Mouse (Mus musculus) A20 (cell line): Measurements from ENCODE around the gene Nrxn3.

Experiments
- DNase-seq: peaks from one replicate; pipeline ENCODE4 v3.0.0-alpha.2; 2011; ENCODE audit warnings: low read depth, low spot score

Gene Nrxn3

GRCm38 (mm10) chr12:89933630-89934029, 1211.0 kb downstream of the Nrxn3 start:
- no peak for DNase-seq

GRCm38 (mm10) chr12:89940746-89941145, 1218.1 kb downstream of the Nrxn3 start:
- DNase-seq: no peak

DNA sequence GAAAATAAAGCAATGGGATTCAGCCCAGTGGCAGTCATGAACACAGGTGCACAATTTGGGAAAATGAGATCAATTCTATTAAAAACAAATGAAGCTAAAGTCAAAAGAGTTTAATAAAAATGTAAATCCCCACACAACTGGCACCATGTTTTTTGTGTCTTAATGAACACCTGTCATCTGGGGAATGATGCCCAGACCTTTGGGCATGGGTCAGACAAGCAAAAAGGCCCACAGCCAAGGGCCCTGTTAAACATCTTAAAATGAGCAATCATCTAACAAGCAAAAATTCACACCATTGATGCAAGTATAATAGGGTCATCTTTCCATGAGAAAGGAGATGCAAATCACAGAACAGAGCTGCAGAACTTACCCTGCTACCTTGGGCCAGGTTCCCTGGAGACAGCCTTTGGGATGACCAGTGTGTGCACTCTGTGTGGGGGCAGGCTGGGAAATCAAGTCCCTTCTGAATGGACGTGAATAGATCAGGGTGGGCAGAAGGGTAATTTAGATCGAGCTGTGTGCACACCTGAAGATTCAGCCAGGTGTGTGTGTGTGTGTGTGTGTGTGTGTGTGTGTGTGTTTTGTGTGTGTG, 1223.3 kb downstream of the Nrxn3 start:
- DNase-seq: no peak

DNA sequence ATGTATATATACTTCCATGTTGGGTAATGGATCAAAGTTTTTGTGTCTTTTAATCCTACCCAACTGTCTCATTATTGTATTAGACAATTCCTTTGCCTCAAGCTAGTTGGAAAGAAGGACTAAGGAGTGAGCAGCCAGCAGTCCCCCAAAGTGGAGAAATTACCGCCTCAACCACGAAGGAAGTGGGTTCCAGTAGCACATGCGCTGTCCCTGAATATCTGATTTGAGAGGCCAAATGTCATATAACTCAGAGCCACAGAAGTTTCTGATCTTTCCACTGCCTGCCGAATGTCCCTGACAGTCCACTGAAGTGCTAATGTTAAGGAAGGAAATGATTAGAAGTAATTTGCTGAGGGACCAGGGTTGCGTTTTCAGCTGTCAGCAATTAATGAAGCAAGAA, 1223.8 kb downstream of the Nrxn3 start:
- no peak for DNase-seq

- no peak for DNase-seq
Measured at GRCm38 (mm10) chr12:89953237-89953636, 1230.6 kb downstream of the Nrxn3 start.

GRCm38 (mm10) chr12:89953649-89954048, 1231.0 kb downstream of the Nrxn3 start:
- no peak for DNase-seq

GRCm38 (mm10) chr12:89954441-89955070, 1231.9 kb downstream of the Nrxn3 start:
- DNase-seq: no peak

DNA sequence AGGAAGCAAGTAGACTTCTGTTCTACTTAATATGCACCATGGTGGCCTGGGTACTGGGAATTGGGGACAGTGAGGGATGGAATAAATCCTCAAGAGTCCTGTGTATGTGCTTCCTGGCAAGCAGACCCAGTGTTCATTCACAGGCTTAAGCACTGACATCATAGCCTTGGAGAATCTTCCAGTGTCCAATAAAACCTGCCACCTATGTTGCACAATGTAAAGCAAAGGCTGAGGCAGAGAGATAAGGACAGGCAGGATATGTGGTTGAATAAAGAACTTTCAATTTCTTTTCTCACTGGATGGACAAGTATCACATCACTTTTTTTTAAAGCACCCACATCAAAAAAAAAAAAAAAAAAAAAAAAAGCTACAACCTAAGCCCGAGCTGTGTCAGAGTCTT, 1240.4 kb downstream of the Nrxn3 start:
- no peak for DNase-seq

GRCm38 (mm10) chr12:89976648-89977047, 1254.0 kb downstream of the Nrxn3 start:
- no peak for DNase-seq

DNA sequence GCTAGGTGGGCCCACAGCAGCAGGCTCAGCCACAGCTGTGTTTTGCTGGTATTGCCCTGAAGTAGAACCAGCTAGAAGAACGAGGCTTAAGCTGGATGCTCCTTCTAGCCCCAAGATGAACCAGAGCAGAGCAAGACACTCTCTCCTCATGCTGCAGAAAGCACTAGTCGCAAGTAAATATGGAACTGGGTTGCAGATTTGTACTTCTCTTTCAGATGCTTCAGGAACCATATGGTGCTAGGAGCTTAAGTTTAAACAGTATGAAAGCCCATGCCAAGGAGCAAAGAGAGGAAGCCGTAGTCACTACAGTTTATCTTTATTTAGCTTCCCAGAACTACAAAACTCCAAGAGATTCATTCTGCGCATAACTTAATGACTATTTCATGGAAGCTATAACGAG, 1254.8 kb downstream of the Nrxn3 start:
- no peak for DNase-seq

DNA sequence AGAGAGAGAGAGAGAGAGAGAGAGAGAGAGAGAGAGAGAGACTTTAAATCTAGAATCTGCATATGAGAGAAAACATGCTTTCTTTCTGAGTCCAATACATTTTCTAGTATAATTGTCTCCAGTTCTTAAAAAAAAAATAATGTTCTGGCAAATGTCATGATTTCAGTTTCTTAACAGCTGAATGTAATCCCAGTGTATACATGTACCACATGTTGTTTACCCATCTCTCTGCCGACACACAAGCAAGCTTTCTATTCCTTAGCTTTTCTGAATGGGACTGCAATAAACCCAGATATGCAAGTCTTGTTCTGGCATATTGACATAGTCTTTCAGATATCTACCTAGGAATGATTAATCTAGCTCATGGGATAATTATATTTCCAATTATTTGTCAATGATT, 1256.5 kb downstream of the Nrxn3 start:
- no peak for DNase-seq

DNA sequence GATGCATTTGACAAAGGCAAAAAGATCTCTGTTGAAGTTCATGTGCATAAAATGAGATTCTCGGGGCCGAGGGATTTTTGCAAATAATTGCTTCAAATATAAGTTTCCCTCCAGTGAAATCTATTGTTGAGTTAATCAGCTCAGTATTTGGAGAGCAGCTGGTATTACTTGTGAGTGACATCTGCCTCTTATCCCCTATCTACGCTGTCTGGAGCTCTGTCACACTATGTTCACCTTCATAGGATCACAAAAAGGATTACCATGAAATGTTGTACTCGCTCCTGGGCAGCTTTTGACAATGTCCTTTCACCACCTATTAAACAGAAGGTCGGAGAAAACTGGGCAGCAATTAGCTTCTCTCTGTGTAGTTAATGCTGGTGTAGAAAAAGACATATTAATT, 1259.8 kb downstream of the Nrxn3 start:
- no peak for DNase-seq

DNA sequence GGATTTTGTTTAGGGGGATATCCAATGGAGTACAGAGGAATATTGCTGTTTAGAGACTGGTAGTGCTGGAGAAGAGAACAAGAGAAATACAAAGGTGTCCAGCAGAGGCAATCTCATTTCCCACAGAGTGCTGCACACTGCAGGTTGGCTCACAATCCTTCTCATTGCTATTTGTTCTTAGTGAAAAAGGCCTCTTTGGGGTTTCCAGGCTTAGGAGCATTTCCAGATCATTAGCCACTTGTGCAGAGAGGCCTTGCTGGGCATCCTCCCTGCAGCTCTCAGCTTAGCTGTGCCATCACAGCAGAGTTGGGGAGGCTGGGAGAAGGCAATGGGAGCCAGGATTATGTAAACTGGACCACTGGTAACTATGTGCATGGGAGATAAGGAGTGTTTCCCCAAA, 1260.7 kb downstream of the Nrxn3 start:
- DNase-seq: no peak

DNA sequence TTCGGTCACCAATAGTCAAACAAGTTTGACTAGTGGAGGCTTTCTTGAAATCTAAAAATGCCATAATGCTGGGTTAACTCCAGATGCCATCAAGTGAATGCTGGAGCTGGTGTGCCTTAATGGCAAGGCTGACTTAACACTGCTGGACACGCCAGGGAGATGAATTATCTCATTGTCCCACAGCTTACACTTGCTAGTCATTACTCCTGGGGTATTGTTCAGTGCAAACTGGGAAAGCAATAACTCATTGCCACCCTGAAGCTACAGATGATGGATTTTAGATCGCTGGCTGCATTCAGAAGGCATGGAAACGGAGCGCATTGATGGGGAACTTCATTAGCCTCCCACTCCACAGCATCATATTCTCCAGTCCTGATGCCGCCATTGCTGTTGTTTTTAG, 1263.5 kb downstream of the Nrxn3 start:
- no peak for DNase-seq

DNA sequence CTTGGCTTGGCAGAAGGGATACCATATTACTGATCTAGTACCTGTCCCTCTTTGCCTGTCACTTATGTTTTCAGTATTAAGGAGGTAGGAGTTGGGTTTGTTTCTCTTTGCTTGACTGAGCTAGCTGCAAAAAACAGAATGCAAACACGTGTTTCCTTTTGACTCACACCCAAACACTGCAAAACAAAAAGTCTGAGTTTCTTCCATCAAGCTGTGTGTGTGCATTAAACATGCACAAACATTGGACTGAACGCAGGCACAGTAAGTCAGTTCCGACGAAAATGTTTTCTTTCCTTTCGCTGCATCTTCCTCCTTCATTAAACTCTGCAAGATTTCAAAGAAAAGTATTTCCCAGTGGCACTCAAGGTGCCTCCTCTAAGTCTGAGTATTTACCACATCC, 1270.6 kb downstream of the Nrxn3 start:
- DNase-seq: no peak

DNA sequence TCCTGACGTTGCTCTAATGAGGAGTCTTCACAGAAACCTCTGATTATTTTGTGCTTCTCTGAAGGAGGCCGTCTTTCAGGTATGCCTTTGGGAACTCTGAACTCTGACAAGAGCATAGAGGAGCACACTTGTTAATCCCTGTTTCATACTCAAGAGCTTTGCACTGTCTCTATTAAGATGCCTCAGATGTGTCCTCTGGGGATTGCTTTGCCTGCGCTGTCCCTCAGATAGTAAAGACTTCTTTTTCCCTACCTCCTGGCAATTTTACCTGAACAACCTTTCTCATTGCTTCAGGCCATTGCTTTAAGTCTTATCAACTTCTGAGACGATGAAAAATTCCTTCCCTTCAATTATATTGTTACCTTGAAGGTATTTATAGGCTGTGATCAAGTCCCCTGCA, 1272.7 kb downstream of the Nrxn3 start:
- DNase-seq: no peak

DNA sequence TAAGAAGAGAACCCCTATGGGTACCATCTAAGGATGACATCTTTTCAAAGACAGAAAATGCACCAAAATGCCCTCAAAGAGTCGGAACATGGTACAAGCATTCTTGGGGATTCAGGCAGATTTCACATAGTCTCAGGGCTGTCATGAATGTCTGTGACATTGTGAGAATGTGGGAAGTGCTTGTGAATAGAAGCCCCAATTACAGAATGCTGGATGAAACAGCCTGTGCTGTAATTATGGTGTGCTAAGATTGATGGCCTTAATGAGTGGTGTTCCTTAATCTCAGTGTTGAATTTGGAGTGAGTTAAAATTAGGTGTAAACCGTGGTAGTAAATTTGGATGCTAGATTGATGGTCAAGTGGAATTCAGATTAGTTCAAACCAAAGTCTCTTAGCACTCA, 1287.6 kb downstream of the Nrxn3 start:
- no peak for DNase-seq

GRCm38 (mm10) chr12:90013958-90014357, 1291.3 kb downstream of the Nrxn3 start:
- no peak for DNase-seq

DNA sequence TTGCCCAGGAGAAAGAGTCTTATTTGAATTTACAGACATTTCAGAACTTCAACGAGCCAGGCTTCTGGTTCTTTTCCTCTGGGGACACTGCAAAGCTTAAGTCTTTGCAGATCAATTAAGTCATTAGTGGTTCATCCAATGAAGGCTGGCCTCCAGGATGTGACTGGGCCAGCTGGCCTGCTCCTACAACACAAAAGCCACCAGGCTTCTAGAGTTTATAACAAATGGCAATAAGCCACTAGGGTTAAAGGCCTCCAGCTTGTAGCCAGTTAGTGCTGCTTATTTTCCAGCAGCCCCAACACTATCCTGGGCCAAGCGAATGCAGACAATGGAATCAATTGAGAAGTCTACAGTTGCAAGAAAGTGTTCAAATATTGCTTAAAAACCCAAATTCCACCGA, 1304.3 kb downstream of the Nrxn3 start:
- no peak for DNase-seq

- no peak for DNase-seq
Measured at GRCm38 (mm10) chr12:90041038-90041437, 1318.4 kb downstream of the Nrxn3 start.

GRCm38 (mm10) chr12:90056256-90056655, 1333.6 kb downstream of the Nrxn3 start:
- no peak for DNase-seq

- DNase-seq: no peak
Measured at GRCm38 (mm10) chr12:90059786-90060185, 1337.1 kb downstream of the Nrxn3 start.

DNA sequence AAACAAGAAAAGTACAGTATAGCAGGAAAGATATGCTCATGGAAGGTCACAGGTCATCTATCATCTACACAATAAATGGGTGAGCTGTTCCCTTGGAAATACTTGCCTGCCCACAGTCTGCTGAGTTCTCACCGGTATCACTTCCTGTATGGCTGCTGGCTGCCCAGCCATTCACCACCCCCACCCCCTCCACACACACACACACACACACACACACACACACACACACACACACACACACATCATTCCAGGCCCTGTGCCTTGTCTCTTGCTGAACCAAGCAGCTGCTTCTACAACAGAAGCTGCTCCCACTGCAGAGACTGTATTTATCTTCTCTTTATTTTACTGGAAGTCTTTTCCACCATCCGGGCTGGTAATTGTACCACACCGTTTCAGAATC, 1338.6 kb downstream of the Nrxn3 start:
- no peak for DNase-seq

- no peak for DNase-seq
Measured at GRCm38 (mm10) chr12:90062219-90062618, 1339.5 kb downstream of the Nrxn3 start.
